Comparison of ENCODE assay signal across 17 mouse cellular contexts in genomic region chr10:70530185-70530823, GRCm38 (mm10).
DNase-seq lines count a peak whose midpoint lies in the region; ATAC-seq and TF ChIP-seq lines count a peak whose summit lies in the region.
"Had no signal": no experiment of that assay in that cellular context is flagged by ENCODE, and none has a peak within 500 bp of the region (broad histone marks: within the 10 kb centered on the region; RNA-seq: fewer than 3 reads in every experiment).

No protein-coding gene starts in this region.

- intact Hi-C loops in left cerebral cortex, postnatal 14 days (cut with DNase I): loop anchor here (5.0 to 10.0 kb wide), 2 partner anchors 73 to 156 kb away; no protein-coding TSS in a partner anchor

- TF ChIP-seq CTCF in C2C12 (IDR thresholded peaks at IDR 0.05; ENCODE audit: control insufficient read depth, insufficient read depth, insufficient read length): no peak

- H3K4me3 ChIP-seq in C2C12 (ENCODE audit: insufficient read depth, poor library complexity, severe bottlenecking): no peak overlapping the region
- H3K4me3 ChIP-seq: embryonic facial prominence, embryonic 10.5 days; lung, embryonic 15.5 days; midbrain, embryonic 13.5 days had no signal

- no peaks in the 10 kb centered on the region for H3K79me2 ChIP-seq in C2C12 (ENCODE audit: control insufficient read depth, insufficient read depth)

- H3K36me3 ChIP-seq in C2C12 (ENCODE audit: control insufficient read depth, insufficient read depth): no peaks in the 10 kb centered on the region
- H3K36me3 ChIP-seq: embryonic facial prominence, embryonic 10.5 days; lung, embryonic 15.5 days had no signal

- peak; percentile 54 for ATAC-seq in frontal cortex, adult (ENCODE audit: low TSS enrichment)
- no peak for ATAC-seq in erythroblast, adult 5-6 weeks (replicated peaks; ENCODE audit: low FRiP score, poor library complexity, severe bottlenecking)
- ATAC-seq: forebrain, embryonic 14.5 days; midbrain, embryonic 13.5 days had no signal

- H3K79me3 ChIP-seq in C2C12 (ENCODE audit: low read depth): no peaks in the 10 kb centered on the region

- no peak for DNase-seq in frontal cortex, postnatal 14 days (ENCODE audit: low spot score in 2 of 2)
- peak; percentile 31 to 32 for DNase-seq in left cerebral cortex, postnatal 14 days (ENCODE audit: low spot score in 2 of 2)
- DNase-seq in left cerebral cortex, adult 11 months (ENCODE audit: low spot score): no peak
- peak; percentile 14 for DNase-seq in fibroblast of lung, adult 2 months (ENCODE audit: low read depth)
- no peak for DNase-seq in spleen, postnatal 10 days (ENCODE audit: low spot score in 2 of 2)
- DNase-seq: adrenal gland, adult 8-10 months; cerebellum, adult 2 months; heart, postnatal 4 days; kidney, adult 18-20 months; layer of hippocampus, adult 9-11 months had no signal

- no peak overlapping the region for H3ac ChIP-seq in C2C12 (ENCODE audit: control insufficient read depth, insufficient read length, low read depth)

- no peaks in the 10 kb centered on the region for H3K27me3 ChIP-seq in C2C12 (ENCODE audit: control insufficient read depth, insufficient read depth, insufficient read length)
- H3K27me3 ChIP-seq: lung, embryonic 15.5 days; midbrain, embryonic 13.5 days had no signal

TF ChIP-seq in C2C12, 6 proteins besides CTCF, POLR2A, EP300 and RAD21:
- peak; percentile 95 for TF ChIP-seq CEBPB (IDR thresholded peaks at IDR 0.05; ENCODE audit: low read depth)
- TF ChIP-seq MYOD1 (IDR thresholded peaks at IDR 0.05; ENCODE audit: control insufficient read depth, insufficient read length, low read depth): peak; percentile 5
- TF ChIP-seq MAX (IDR thresholded peaks at IDR 0.05): no peak
- no peak for TF ChIP-seq MYOG (IDR thresholded peaks at IDR 0.05; ENCODE audit: control insufficient read depth, extremely low read depth, insufficient read length)
- peak; percentile 45 for TF ChIP-seq USF1 (IDR thresholded peaks at IDR 0.05; ENCODE audit: low read depth)
- no peak for TF ChIP-seq FOSL1 (IDR thresholded peaks at IDR 0.05; ENCODE audit: insufficient read depth, low read length, poor library complexity, severe bottlenecking)
TF ChIP-seq in C2C12: peak in this region for 3.

Comparison
In these comparisons a context has a peak if more than half of its experiments do, and no peak if none do; other contexts are left out.
1. DNase-seq: peak in left cerebral cortex, postnatal 14 days (2 of 2) and fibroblast of lung, adult 2 months (single experiment); none in frontal cortex, postnatal 14 days (0 of 2), left cerebral cortex, adult 11 months (single experiment) and spleen, postnatal 10 days (0 of 2).